ENCODE assay signal across 9 mouse cellular contexts in genomic region chr1:161196364-161196763, GRCm38 (mm10). TPM values are rescaled to one million over a fixed set of nuclear protein-coding genes. Genes with fewer than 3 reads are reported as not detected.
DNase-seq lines count a peak whose midpoint lies in the region; ATAC-seq and TF ChIP-seq lines count a peak whose summit lies in the region.
"Not testable (repeated sequence)": the region's sequence is repeated elsewhere in the genome, so short reads cannot be mapped to it uniquely, and the experiment has no call there.
"Had no signal": no experiment of that assay in that cellular context is flagged by ENCODE, and none has a peak within 500 bp of the region (broad histone marks: within the 10 kb centered on the region; RNA-seq: fewer than 3 reads in every experiment).

No protein-coding gene starts in this region.

- H3K27me3 ChIP-seq in E14TG2a.4 (ENCODE audit: insufficient read depth, low read length); embryonic facial prominence, embryonic 14.5 days (replicated peaks; ENCODE audit: control insufficient read depth, insufficient read depth, low read length); hindbrain, embryonic 10.5 days (ENCODE audit: insufficient read depth, poor library complexity, severe bottlenecking); kidney, adult 2 months (replicated peaks; ENCODE audit: control insufficient read depth, insufficient read depth, low read length); limb, embryonic 15.5 days; megakaryocyte, embryonic 14.5 days (replicated peaks); neural tube, embryonic 13.5 days: not testable (repeated sequence)

- TF ChIP-seq CTCF in E14TG2a.4 (conservative IDR thresholded peaks at IDR 0.05; ENCODE audit: low read length); kidney, adult 2 months (conservative IDR thresholded peaks at IDR 0.05; ENCODE audit: insufficient read depth, insufficient read length, low read depth, low read length): not testable (repeated sequence)

- not testable (repeated sequence) for H3K36me3 ChIP-seq in E14TG2a.4 (ENCODE audit: insufficient read depth, low read length); embryonic facial prominence, embryonic 14.5 days (ENCODE audit: control insufficient read depth, insufficient read depth, low read length); hindbrain, embryonic 10.5 days; kidney, adult 2 months (ENCODE audit: control insufficient read depth, insufficient read depth, low read length); limb, embryonic 15.5 days; megakaryocyte, embryonic 14.5 days (replicated peaks; ENCODE audit: low read length); neural tube, embryonic 13.5 days

- not testable (repeated sequence) for TF ChIP-seq POLR2A in kidney, adult 2 months (IDR thresholded peaks at IDR 0.05; ENCODE audit: low read depth, low read length)

- not testable (repeated sequence) for DNase-seq in embryonic facial prominence, embryonic 14.5 days (ENCODE audit: low spot score); hindbrain, embryonic 10.5 days (ENCODE audit: low spot score); kidney, adult 2 months
- DNase-seq in forelimb bud, embryonic 11.5 days (ENCODE audit: low read depth, low spot score) = peak; percentile 6

- not testable (repeated sequence) for H3K4me1 ChIP-seq in E14TG2a.4 (replicated peaks; ENCODE audit: low read depth, low read length); embryonic facial prominence, embryonic 14.5 days (ENCODE audit: control insufficient read depth, insufficient read depth, low read length); hindbrain, embryonic 10.5 days (replicated peaks); kidney, adult 2 months (ENCODE audit: control insufficient read depth, insufficient read depth, low read length); limb, embryonic 15.5 days; neural tube, embryonic 13.5 days (replicated peaks)
- peaks cover 25% of the 10 kb centered on the region for H3K4me1 ChIP-seq in megakaryocyte, embryonic 14.5 days

- 49% methylated on average over 11 of the region's 11 CpGs for WGBS in embryonic facial prominence, embryonic 14.5 days
- WGBS in hindbrain, embryonic 10.5 days = 60% methylated on average over 11 of the region's 11 CpGs
- WGBS in kidney, adult 2 months = 44% methylated on average over 11 of the region's 11 CpGs
- WGBS in limb, embryonic 15.5 days = 43% methylated on average over 11 of the region's 11 CpGs
- WGBS in neural tube, embryonic 13.5 days = 47% methylated on average over 11 of the region's 11 CpGs

- peak overlapping the region; percentile 50 for H3K27ac ChIP-seq in embryonic facial prominence, embryonic 14.5 days (replicated peaks; ENCODE audit: low read depth, low read length)
- H3K27ac ChIP-seq in hindbrain, embryonic 10.5 days = peak overlapping the region; percentile 82; the same call in 1 of the 2 replicates
- H3K27ac ChIP-seq in kidney, adult 2 months (ENCODE audit: insufficient read depth, low read depth, low read length) = not testable (repeated sequence)
- peak overlapping the region; percentile 87 for H3K27ac ChIP-seq in limb, embryonic 15.5 days
- peak overlapping the region; percentile 67; the same call in 1 of the 2 replicates for H3K27ac ChIP-seq in neural tube, embryonic 13.5 days (replicated peaks)

- peak overlapping the region; percentile 62 for H3K4me2 ChIP-seq in embryonic facial prominence, embryonic 14.5 days (ENCODE audit: low read depth, low read length)
- peak overlapping the region; percentile 57 for H3K4me2 ChIP-seq in limb, embryonic 15.5 days
- peak overlapping the region; percentile 59 for H3K4me2 ChIP-seq in neural tube, embryonic 13.5 days

- H3K9me3 ChIP-seq in E14TG2a.4 (ENCODE audit: low read length); embryonic facial prominence, embryonic 14.5 days (ENCODE audit: control insufficient read depth, low read length); hindbrain, embryonic 10.5 days; limb, embryonic 15.5 days; megakaryocyte, embryonic 14.5 days; neural tube, embryonic 13.5 days: not testable (repeated sequence)

- not testable (repeated sequence) for H3K9ac ChIP-seq in embryonic facial prominence, embryonic 14.5 days (ENCODE audit: low read depth, low read length); limb, embryonic 15.5 days
- 0 out of 2 replicates have a peak overlapping the region, but pooled peaks have one; percentile 43 for H3K9ac ChIP-seq in neural tube, embryonic 13.5 days

- H3K4me3 ChIP-seq in E14TG2a.4 (replicated peaks; ENCODE audit: low read length) = peak overlapping the region; percentile 70; the same call in 1 of the 2 replicates
- peak overlapping the region; percentile 35 for H3K4me3 ChIP-seq in embryonic facial prominence, embryonic 14.5 days (ENCODE audit: low read depth, low read length)
- H3K4me3 ChIP-seq in hindbrain, embryonic 10.5 days = peak overlapping the region; percentile 58
- H3K4me3 ChIP-seq in kidney, adult 2 months (ENCODE audit: insufficient read depth, low read depth, low read length) = peak overlapping the region; percentile 38; the same call in 1 of the 2 replicates
- peak overlapping the region; percentile 46 for H3K4me3 ChIP-seq in limb, embryonic 15.5 days
- peak overlapping the region; percentile 91 for H3K4me3 ChIP-seq in megakaryocyte, embryonic 14.5 days (replicated peaks)
- peak overlapping the region; percentile 41 for H3K4me3 ChIP-seq in neural tube, embryonic 13.5 days

- not testable (repeated sequence) for ATAC-seq in embryonic facial prominence, embryonic 14.5 days (ENCODE audit: low read depth); limb, embryonic 15.5 days (ENCODE audit: insufficient number of reproducible peaks, low FRiP score, low TSS enrichment, low read depth); neural tube, embryonic 13.5 days (ENCODE audit: low read depth)

RNA-seq across cellular contexts. Expression of gene Tex50, which starts 37.2 kb away (rescaled TPM):
- not detected in 2 replicates for polyA plus RNA-seq in embryonic facial prominence, embryonic 14.5 days (2014; fragmentation: Nextera tagmentation; extraction: Ambion mirVana)
- polyA plus RNA-seq in hindbrain, embryonic 10.5 days (2016; fragmentation: Nextera tagmentation; extraction: Ambion mirVana) = 0.13 and 0.45 TPM in 2 replicates
- polyA plus RNA-seq in kidney, adult 2 months (2012; rRNA removed) = not detected in 2 replicates
- not detected in 2 replicates for polyA plus RNA-seq in limb, embryonic 15.5 days (2015; fragmentation: Nextera tagmentation; extraction: Ambion mirVana)
- polyA plus RNA-seq in megakaryocyte, embryonic 14.5 days (2012; ENCODE audit: insufficient read depth, low replicate concordance) = not detected in 2 replicates
- 0.33 and 0.89 TPM in 2 replicates for polyA plus RNA-seq in neural tube, embryonic 13.5 days (2015; fragmentation: Nextera tagmentation; extraction: Ambion mirVana)
- polyA plus RNA-seq: G1E had no signal

RNA-seq across cellular contexts. Expression of gene Ankrd45, which starts 53.9 kb away (rescaled TPM):
- 2.2 and 3.8 TPM in 2 replicates for polyA plus RNA-seq in embryonic facial prominence, embryonic 14.5 days (2014; fragmentation: Nextera tagmentation; extraction: Ambion mirVana)
- 4.1 and 4.9 TPM in 2 replicates for polyA plus RNA-seq in hindbrain, embryonic 10.5 days (2016; fragmentation: Nextera tagmentation; extraction: Ambion mirVana)
- polyA plus RNA-seq in kidney, adult 2 months (2012; rRNA removed) = 1.2 and 1.5 TPM in 2 replicates
- 0.70 and 1.7 TPM in 2 replicates for polyA plus RNA-seq in limb, embryonic 15.5 days (2015; fragmentation: Nextera tagmentation; extraction: Ambion mirVana)
- polyA plus RNA-seq in megakaryocyte, embryonic 14.5 days (2012; ENCODE audit: insufficient read depth, low replicate concordance) = not detected in 2 replicates
- 11.0 and 12.5 TPM in 2 replicates for polyA plus RNA-seq in neural tube, embryonic 13.5 days (2015; fragmentation: Nextera tagmentation; extraction: Ambion mirVana)
- polyA plus RNA-seq: G1E had no signal

RNA-seq across cellular contexts. Expression of gene Prdx6, which starts 54.7 kb away (rescaled TPM):
- polyA plus RNA-seq in embryonic facial prominence, embryonic 14.5 days (2014; fragmentation: Nextera tagmentation; extraction: Ambion mirVana) = 325 and 357 TPM in 2 replicates
- polyA plus RNA-seq in hindbrain, embryonic 10.5 days (2016; fragmentation: Nextera tagmentation; extraction: Ambion mirVana) = 490 and 579 TPM in 2 replicates
- polyA plus RNA-seq in kidney, adult 2 months (2012; rRNA removed) = 116 and 186 TPM in 2 replicates
- 310 and 325 TPM in 2 replicates for polyA plus RNA-seq in limb, embryonic 15.5 days (2015; fragmentation: Nextera tagmentation; extraction: Ambion mirVana)
- 22.2 and 25.0 TPM in 2 replicates for polyA plus RNA-seq in megakaryocyte, embryonic 14.5 days (2012; ENCODE audit: insufficient read depth, low replicate concordance)
- 220 and 230 TPM in 2 replicates for polyA plus RNA-seq in neural tube, embryonic 13.5 days (2015; fragmentation: Nextera tagmentation; extraction: Ambion mirVana)

Comparison
In these comparisons a context has a peak if more than half of its experiments do, and no peak if none do; other contexts are left out.
1. H3K4me3 ChIP-seq: peak in every context shown above with its lines; median percentile 91 in megakaryocyte, embryonic 14.5 days; 70 in E14TG2a.4; 58 in hindbrain, embryonic 10.5 days; 46 in limb, embryonic 15.5 days; 41 in neural tube, embryonic 13.5 days; 38 in kidney, adult 2 months; 35 in embryonic facial prominence, embryonic 14.5 days.